Mouse (Mus musculus) lung, adult 18-20 months (tissue): Measurements from ENCODE around the gene Olfr588-ps1.
"Not testable (repeated sequence)": the region's sequence is repeated elsewhere in the genome, so short reads cannot be mapped to it uniquely, and the experiment has no call there.

ENCODE experiments used
- DNase-seq, 2 experiments: peaks; one replicate each; pipeline ENCODE4 v3.0.0; 2022; ENCODE audit warnings: mixed read lengths in 2 of 2

The Olfr588-ps1 gene

DNA sequence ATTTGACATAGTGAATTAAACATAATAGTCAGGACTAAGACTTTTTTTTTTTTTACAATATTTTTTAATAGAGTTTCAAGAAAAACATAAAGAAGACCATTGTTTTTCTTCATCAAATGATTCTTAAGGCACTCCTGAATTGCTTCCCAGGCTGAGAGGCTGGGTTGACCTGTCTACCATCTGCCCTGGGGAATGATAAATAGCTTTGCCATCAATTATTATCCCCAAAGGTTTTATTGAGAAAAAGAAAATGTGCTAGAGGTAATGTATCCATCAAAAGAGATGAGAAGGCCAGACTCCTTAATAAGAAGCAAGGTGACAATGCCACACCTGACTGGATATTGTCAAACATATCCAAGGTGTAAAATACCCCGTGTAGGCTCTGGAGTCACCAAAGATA is at the start of gene Olfr588-ps1:
TSS of gene Olfr588-ps1 (plus strand) at position 301 of the 400 bp plus-strand sequence.
- DNase-seq: no peak

DNA sequence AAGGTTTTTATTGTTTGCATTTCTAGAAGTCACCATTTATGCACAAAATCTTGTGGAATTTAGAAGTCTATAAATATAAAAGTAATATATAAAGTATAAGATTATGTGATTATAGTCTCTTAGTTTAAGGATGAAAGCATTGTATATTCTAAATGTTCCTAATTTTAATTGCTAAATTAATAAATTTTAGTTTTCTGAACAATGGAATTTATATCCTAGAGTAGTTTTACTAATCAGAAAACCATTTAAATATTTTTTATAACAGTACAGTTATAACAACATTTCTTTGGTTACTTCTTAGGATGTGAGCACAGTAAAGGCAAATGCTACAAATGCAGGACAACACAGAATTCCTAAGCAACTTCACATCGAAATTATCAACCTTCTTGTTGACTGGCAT is 43.3 kb upstream of the Olfr588-ps1 start, which contains the start of gene Olfr585:
TSS of gene Olfr585 (plus strand) at position 301 of the 400 bp plus-strand sequence.
- no peak for DNase-seq

DNA sequence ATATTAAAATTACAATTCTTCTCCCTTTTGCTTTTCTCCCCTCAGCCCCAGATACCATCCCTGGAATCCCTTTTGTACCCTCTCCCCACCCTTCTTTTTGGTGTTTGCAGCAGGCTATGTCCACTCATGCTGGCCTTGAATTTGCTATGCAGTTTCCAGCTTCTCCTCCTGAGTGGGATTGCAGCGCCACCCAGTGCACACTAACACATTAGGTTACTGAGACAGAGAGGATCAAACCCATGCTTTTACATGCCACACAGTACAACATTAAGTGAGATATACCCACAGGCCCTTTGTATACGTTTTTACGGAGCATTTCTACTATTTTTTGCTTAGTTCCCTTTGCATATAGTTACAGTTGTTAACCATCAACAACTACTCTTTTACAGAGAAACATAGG is 21.3 kb upstream of the Olfr588-ps1 start:
- no peak for DNase-seq

DNA sequence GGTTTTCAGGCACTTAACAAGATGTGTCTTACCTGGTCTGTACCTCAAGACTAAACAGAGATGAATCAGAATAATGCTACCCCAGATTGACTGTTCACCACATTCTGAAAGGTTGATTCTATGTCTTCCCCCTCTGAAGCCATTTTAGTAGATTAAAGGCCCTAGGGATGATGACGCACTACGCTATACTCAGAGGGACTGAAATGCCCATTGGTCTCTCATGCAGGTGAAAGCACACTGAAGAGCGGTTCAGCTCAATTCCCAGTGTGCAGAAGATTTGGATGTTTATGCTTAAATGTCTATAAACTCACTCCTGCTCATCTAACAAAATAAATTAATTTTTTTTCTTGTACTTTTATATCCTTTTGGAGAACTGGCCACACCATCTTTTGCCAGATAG is 15.1 kb upstream of the Olfr588-ps1 start, which contains the start of gene Olfr586:
TSS of gene Olfr586 (minus strand) at position 101 of the 400 bp plus-strand sequence.
- no peak for DNase-seq

DNA sequence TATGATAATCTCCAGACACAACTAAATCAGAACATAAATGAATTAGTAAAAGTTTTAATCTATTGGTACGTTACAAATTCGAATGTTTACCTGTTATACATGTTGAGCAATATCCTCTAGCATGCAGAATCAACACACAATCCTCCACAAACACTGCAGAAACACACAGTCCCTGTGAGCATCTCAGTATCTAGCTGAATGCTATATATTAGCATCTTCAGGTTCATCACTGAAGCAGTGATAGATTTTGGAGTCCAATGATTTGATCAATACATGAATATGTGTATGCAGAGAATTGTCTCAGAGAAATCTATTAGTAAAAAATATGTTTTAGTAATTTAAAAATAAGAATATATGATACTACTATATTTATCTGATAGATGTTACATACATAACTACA is 15.6 kb downstream of the Olfr588-ps1 start, which contains the start of gene Olfr589:
TSS of gene Olfr589 (minus strand) at position 101 of the 400 bp plus-strand sequence.
- DNase-seq: no peak

DNA sequence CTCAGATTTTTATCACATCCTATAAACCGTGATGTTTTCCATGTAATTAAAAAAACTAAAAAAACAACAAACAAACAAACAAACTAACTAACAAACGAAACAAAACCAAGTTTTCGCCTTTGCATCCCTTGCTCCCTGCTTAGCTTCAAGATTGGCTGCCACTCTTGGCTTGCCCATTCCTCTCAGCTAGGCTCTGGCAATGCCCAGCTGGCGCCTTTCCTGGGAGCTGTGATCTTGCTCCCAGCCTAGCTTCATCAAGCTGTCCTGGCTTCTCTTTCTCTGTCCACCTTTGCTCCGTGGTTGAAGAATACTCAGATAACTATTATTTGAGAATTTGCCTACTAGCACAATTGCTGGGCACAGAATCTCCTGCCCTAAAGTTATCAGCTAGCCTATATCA is 29.0 kb downstream of the Olfr588-ps1 start:
- no peak for DNase-seq

DNA sequence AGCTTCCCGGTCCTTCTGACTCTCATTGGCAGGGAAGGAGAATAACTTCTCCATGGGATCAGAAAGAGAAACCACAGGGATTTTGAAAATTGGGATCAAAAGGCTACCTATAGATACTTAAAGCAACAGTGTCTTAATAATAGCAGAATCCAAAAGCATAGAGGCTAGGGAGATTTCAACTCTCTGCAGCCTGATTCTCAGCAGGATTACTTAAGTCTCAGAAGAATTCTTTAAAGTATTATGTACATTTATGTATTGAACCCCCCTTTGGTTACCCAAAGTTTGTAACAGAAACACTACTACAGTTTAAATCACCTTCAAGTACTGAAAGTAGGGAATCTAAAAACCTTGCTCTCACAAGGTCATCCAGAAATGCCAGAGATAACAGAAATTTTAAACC is 37.6 kb downstream of the Olfr588-ps1 start, which contains the start of gene Olfr591:
TSS of gene Olfr591 (minus strand) at position 101 of the 400 bp plus-strand sequence.
- DNase-seq: no peak

DNA sequence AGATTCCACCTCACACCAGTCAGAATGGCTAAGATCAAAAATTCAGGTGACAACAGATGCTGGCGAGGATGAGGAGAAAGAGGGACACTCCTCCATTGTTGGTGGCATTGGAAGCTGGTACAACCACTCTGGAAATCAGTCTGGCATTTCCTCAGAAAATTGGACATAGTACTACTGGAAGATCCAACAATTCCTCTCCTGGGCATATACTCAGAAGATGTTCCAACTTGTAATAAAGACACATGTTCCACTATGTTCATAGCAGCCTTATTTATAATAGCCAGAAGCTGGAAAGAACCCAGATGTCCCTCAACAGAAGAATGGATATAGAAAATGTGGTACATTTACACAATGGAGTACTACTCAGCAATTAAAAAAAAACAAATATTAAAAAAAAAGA is 43.8 kb downstream of the Olfr588-ps1 start, which contains the start of gene Olfr592:
TSS of gene Olfr592 (plus strand) at position 301 of the 400 bp plus-strand sequence.
- DNase-seq: not testable (repeated sequence)
